Mouse (Mus musculus) kidney, adult 11 months (tissue): ENCODE measurements around the gene Ntn4.
"Not testable (repeated sequence)": the region's sequence is repeated elsewhere in the genome, so short reads cannot be mapped to it uniquely, and the experiment has no call there.

Source experiments
- DNase-seq: peaks from one replicate; pipeline ENCODE4 v3.0.0; 2022

The Ntn4 gene

GRCm38 (mm10) chr10:93642897-93643296, 2.4 kb downstream of the Ntn4 start:
- DNase-seq: no peak

- DNase-seq: no peak
These were observed 4.0 kb downstream of the Ntn4 start for GRCm38 (mm10) chr10:93644451-93644941.

- DNase-seq: no peak
These were observed 7.4 kb downstream of the Ntn4 start for GRCm38 (mm10) chr10:93647655-93648561.

GRCm38 (mm10) chr10:93648598-93649102, 8.2 kb downstream of the Ntn4 start:
- no peak for DNase-seq

- DNase-seq: no peak
These were observed 8.6 kb downstream of the Ntn4 start for GRCm38 (mm10) chr10:93649127-93649526.

- no peak for DNase-seq
These were observed 9.1 kb downstream of the Ntn4 start for GRCm38 (mm10) chr10:93649600-93649999.

GRCm38 (mm10) chr10:93653322-93653721, 12.8 kb downstream of the Ntn4 start:
- DNase-seq: no peak

- DNase-seq: no peak
These were observed 14.9 kb downstream of the Ntn4 start for GRCm38 (mm10) chr10:93655428-93655827.

GRCm38 (mm10) chr10:93659792-93660191, 19.3 kb downstream of the Ntn4 start:
- no peak for DNase-seq

GRCm38 (mm10) chr10:93661348-93661991, 21.0 kb downstream of the Ntn4 start:
- DNase-seq: no peak

- DNase-seq: peak; percentile 66
These were observed 21.5 kb downstream of the Ntn4 start for GRCm38 (mm10) chr10:93662018-93662417.

GRCm38 (mm10) chr10:93666222-93666621, 25.7 kb downstream of the Ntn4 start:
- no peak for DNase-seq

- DNase-seq: peak; percentile 60
These were observed 26.5 kb downstream of the Ntn4 start for GRCm38 (mm10) chr10:93666996-93667395.

- no peak for DNase-seq
These were observed 32.4 kb downstream of the Ntn4 start for GRCm38 (mm10) chr10:93672646-93673479.

GRCm38 (mm10) chr10:93679191-93680007, 38.9 kb downstream of the Ntn4 start:
- DNase-seq: peak; percentile 25

- DNase-seq: no peak
These were observed 40.3 kb downstream of the Ntn4 start for GRCm38 (mm10) chr10:93680680-93681377.

GRCm38 (mm10) chr10:93682185-93682747, 41.8 kb downstream of the Ntn4 start:
- DNase-seq: no peak

GRCm38 (mm10) chr10:93683185-93683584, 42.7 kb downstream of the Ntn4 start:
- DNase-seq: no peak

- no peak for DNase-seq
These were observed 43.4 kb downstream of the Ntn4 start for GRCm38 (mm10) chr10:93683896-93684295.

GRCm38 (mm10) chr10:93685416-93685815, 44.9 kb downstream of the Ntn4 start:
- not testable (repeated sequence) for DNase-seq

GRCm38 (mm10) chr10:93686579-93686978, 46.1 kb downstream of the Ntn4 start:
- no peak for DNase-seq
